Mouse (Mus musculus): ENCODE results near the gene Gm9611. TPM values are rescaled to one million over a fixed set of nuclear protein-coding genes. Genes with fewer than 3 reads are reported as not detected.
"Not testable (repeated sequence)": the region's sequence is repeated elsewhere in the genome, so short reads cannot be mapped to it uniquely, and the experiment has no call there.

The Gm9611 gene
- total RNA-seq (2021) = not detected
- long read RNA-seq, experiment 1 = 0 reads
- long read RNA-seq, experiment 2 = 0 reads

DNA sequence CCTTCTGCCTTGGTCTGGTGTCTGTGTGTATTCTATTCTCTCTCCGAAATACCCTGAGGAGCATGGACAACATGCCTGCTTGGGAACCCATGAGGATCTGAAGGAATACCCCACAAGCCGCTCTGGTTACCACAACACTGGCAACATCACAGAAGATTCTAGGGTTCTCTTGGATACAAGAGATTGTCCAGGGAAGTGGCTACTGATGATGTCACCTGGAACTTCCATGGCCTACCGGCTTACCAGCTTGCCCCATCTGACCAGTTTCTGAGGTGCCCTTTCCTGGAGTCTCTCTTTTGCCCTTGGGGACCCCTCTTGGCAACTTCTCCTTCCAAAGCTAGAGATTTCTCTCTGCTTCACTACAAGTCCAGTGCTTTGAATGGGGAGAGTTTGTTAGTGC lies at the start of gene Gm9611:
Gene Gm9611, minus strand, starts transcription at position 101 of the 400 bp plus-strand sequence.
- DNase-seq (ENCODE audit: low spot score in 2 of 2) = not testable (repeated sequence)

DNA sequence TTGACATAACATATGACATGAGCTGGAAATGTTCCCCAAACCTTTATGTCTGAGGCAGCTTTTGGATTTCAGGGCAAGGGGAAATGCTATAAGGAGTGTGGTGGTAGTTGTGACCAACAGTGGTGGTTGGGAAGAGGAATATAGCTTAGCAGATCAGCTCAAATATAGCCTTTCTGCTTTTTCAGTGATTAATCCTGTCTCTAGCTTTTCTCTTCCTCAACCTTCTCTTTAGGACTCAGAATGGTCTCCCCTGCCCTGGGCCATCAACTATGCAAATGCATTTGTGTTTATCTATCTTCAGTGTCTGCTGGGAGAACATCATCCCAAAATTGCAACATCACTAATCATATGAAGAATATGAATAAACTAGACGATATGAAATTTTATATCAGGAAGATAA lies 12.8 kb upstream of the Gm9611 start, which contains the start of gene Gm7995:
Gene Gm7995, plus strand, starts transcription at position 301 of the 400 bp plus-strand sequence.
- not testable (repeated sequence) for DNase-seq (ENCODE audit: low spot score in 2 of 2)

DNA sequence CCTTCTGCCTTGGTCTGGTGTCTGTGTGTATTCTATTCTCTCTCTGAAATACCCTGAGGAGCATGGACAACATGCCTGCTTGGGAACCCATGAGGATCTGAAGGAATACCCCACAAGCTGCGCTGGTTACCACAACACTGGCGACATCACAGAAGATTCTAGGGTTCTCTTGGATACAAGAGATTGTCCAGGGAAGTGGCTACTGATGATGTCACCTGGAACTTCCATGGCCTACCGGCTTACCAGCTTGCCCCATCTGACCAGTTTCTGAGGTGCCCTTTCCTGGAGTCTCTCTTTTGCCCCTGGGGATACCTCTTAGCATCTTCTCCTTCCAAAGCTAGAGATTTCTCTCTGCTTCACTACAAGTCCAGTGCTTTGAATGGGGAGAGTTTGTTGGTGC lies 37.2 kb downstream of the Gm9611 start, which contains the start of gene Gm17026:
Gene Gm17026, minus strand, starts transcription at position 101 of the 400 bp plus-strand sequence.
- not testable (repeated sequence) for DNase-seq (ENCODE audit: low spot score in 2 of 2)

Small RNA genes within 50 kb of the gene (microRNA-seq; reads per million reads assigned to microRNA genes)
- gene Gm25208 (not detected), gene Gm25892 (not detected)

Other genes starting within 250 kb of the Gm9611 start
- gene Gm7951, start 180.0 kb downstream of the Gm9611 start, total RNA-seq (2021) = not detected
- gene Gm17027, start 134.7 kb downstream of the Gm9611 start, total RNA-seq (2021) = not detected
- not detected for gene Gm3573, start 106.6 kb downstream of the Gm9611 start, total RNA-seq (2021)
- not detected for gene Gm17026, start 37.3 kb downstream of the Gm9611 start, total RNA-seq (2021)
- gene Gm7995, start 12.9 kb upstream of the Gm9611 start, total RNA-seq (2021) = not detected
- gene Gm8005, start 142.3 kb upstream of the Gm9611 start, total RNA-seq (2021) = not detected
- not detected for gene Gm8011, start 166.5 kb upstream of the Gm9611 start, total RNA-seq (2021)
- gene Gm8020, start 205.0 kb upstream of the Gm9611 start, total RNA-seq (2021) = not detected
- not detected for gene Gm8024, start 226.9 kb upstream of the Gm9611 start, total RNA-seq (2021)